Mouse (Mus musculus) hindlimb bud, embryonic 11.5 days (tissue): ENCODE results near the gene Chd2.
"Not testable (repeated sequence)": the region's sequence is repeated elsewhere in the genome, so short reads cannot be mapped to it uniquely, and the experiment has no call there.

Experiments
- DNase-seq: peaks from one replicate; pipeline ENCODE4 v3.0.0-alpha.2; 2012; ENCODE audit warnings: low read depth, low spot score; ENCODE audit errors: extremely low spot score

Gene Chd2

GRCm38 (mm10) chr7:73541412-73542130, at the start of gene Chd2:
TSS of gene Chd2 (minus strand) at chr7:73541830.
- no peak for DNase-seq

GRCm38 (mm10) chr7:73590757-73591156, 49.1 kb upstream of the Chd2 start:
- DNase-seq = no peak

GRCm38 (mm10) chr7:73589208-73589771, 47.7 kb upstream of the Chd2 start:
- DNase-seq = no peak

- no peak for DNase-seq
Observed at GRCm38 (mm10) chr7:73588351-73588906, 46.8 kb upstream of the Chd2 start.

- no peak for DNase-seq
Observed at GRCm38 (mm10) chr7:73586717-73587116, 45.1 kb upstream of the Chd2 start.

GRCm38 (mm10) chr7:73586206-73586605, 44.6 kb upstream of the Chd2 start:
- no peak for DNase-seq

GRCm38 (mm10) chr7:73585114-73586032, 43.7 kb upstream of the Chd2 start:
- no peak for DNase-seq

GRCm38 (mm10) chr7:73584009-73584995, 42.7 kb upstream of the Chd2 start:
- DNase-seq = no peak

GRCm38 (mm10) chr7:73583400-73583799, 41.8 kb upstream of the Chd2 start:
- no peak for DNase-seq

- no peak for DNase-seq
Observed at GRCm38 (mm10) chr7:73581836-73582375, 40.3 kb upstream of the Chd2 start.

- no peak for DNase-seq
Observed at GRCm38 (mm10) chr7:73579072-73579731, 37.6 kb upstream of the Chd2 start.

- no peak for DNase-seq
Observed at GRCm38 (mm10) chr7:73577888-73578421, 36.3 kb upstream of the Chd2 start.

- DNase-seq = no peak
Observed at GRCm38 (mm10) chr7:73576101-73576936, 34.7 kb upstream of the Chd2 start.

GRCm38 (mm10) chr7:73575257-73575656, 33.6 kb upstream of the Chd2 start:
- DNase-seq = no peak

GRCm38 (mm10) chr7:73574673-73575072, 33.0 kb upstream of the Chd2 start:
- not testable (repeated sequence) for DNase-seq

- DNase-seq = no peak
Observed at GRCm38 (mm10) chr7:73572571-73572970, 30.9 kb upstream of the Chd2 start.

GRCm38 (mm10) chr7:73568801-73569403, 27.3 kb upstream of the Chd2 start:
- DNase-seq = no peak

- DNase-seq = no peak
Observed at GRCm38 (mm10) chr7:73567754-73568161, 26.1 kb upstream of the Chd2 start.
